Mouse (Mus musculus) kidney, embryonic 14.5 days (tissue): ENCODE data around the gene Tdrd5. TPM values are rescaled to one million over a fixed set of nuclear protein-coding genes. Genes with fewer than 3 reads are reported as not detected.

ENCODE experiments used
- ATAC-seq: fragments of 200-750 bp; cut with Nextera tagmentation; 2 replicates; pipeline ENCODE4 v1.8.0; 2017; ENCODE audit warnings: moderate number of reproducible peaks, mild to moderate bottlenecking, moderate TSS enrichment, moderate library complexity; ENCODE audit not compliant: low FRiP score, low TSS enrichment
- H3K27ac ChIP-seq: fragments of 300-500 bp; sonication (generic); 2 replicates; pipeline ENCODE4 v1.5.1; 2014; ENCODE audit warnings: low read depth, mild to moderate bottlenecking, low read length, moderate library complexity, mixed read lengths
- H3K27me3 ChIP-seq: fragments of 300-500 bp; sonication (generic); 2 replicates; pipeline ENCODE4 v1.6.1; 2014; ENCODE audit warnings: mild to moderate bottlenecking, low read length; ENCODE audit not compliant: control insufficient read depth, insufficient read depth
- H3K36me3 ChIP-seq: fragments of 300-500 bp; sonication (generic); 2 replicates; pipeline ENCODE4 v1.6.1; 2014; ENCODE audit warnings: low read length, mixed read lengths; ENCODE audit not compliant: control insufficient read depth, insufficient read depth
- H3K4me1 ChIP-seq: fragments of 300-500 bp; sonication (generic); 2 replicates; pipeline ENCODE4 v1.6.1; 2014; ENCODE audit warnings: low read length, mixed read lengths; ENCODE audit not compliant: control insufficient read depth, insufficient read depth
- H3K4me2 ChIP-seq: fragments of 300-500 bp; sonication (generic); replicated peaks from 2 replicates; pipeline ENCODE4 v1.6.1; 2014; ENCODE audit warnings: low read depth, mild to moderate bottlenecking, low read length
- H3K4me3 ChIP-seq: fragments of 300-500 bp; sonication (generic); 2 replicates; pipeline ENCODE4 v1.5.1; 2014; ENCODE audit warnings: mild to moderate bottlenecking, low read length
- H3K9ac ChIP-seq: fragments of 300-500 bp; sonication (generic); 2 replicates; pipeline ENCODE4 v1.6.1; 2014; ENCODE audit warnings: low read depth, mild to moderate bottlenecking, low read length, moderate library complexity
- H3K9me3 ChIP-seq: fragments of 300-500 bp; sonication (generic); 2 replicates; pipeline ENCODE4 v1.6.1; 2016; ENCODE audit warnings: low read length; ENCODE audit not compliant: control insufficient read depth
- WGBS: fragments of 180-500 bp; shearing (Covaris S2); extraction: QIAGEN DNeasy Blood & Tissue Kit; methylation state at CpG from one replicate; pipeline ENCODE4 v1.1.7; 2014; 5-methylcytosine and 5-hydroxymethylcytosine counted together
- polyA plus RNA-seq: library from polyadenylated mRNA; unstranded; fragments of >200 nt; fragmentation: Nextera tagmentation; extraction: Ambion mirVana; gene quantifications from 2 replicates; pipeline ENCODE4 v1.2.1, GENCODE M21; 2014

The Tdrd5 gene
- polyA plus RNA-seq, 1 experiment from 2014 or later = 2.7 TPM

DNA sequence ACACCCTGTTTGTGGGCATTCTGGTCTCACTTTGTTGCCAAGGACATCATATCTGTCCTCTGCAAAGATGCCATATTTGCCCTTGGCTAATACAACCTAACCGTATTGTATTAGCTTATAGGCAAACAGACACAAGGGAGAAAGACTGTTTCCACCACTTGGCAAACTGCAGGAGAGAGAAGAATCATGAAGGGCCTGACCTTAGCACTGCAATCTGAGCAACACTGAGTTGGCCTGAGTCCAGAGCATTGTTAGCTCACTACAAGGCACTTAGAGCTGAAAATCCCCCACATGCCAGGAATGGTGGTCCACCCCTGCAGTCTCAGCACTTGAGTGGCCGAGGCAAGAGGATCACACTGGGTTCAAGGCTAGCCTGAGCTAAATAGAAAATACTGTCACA, 84.9 kb downstream of the Tdrd5 start:
- Histone ChIP-seq H3K36me3 (no peaks in the 10 kb centered on the region), H3K27me3 (no peaks in the 10 kb centered on the region), H3K9ac (no peak overlapping the region), H3K4me1 (peaks cover 6% of the 10 kb centered on the region), H3K4me3 (no peak overlapping the region), H3K4me2 (no peak overlapping the region), H3K27ac (no peak overlapping the region), H3K9me3 (no peaks in the 10 kb centered on the region)
- 83% methylated on average over 2 of the region's 2 CpGs for WGBS
- no peak for ATAC-seq

DNA sequence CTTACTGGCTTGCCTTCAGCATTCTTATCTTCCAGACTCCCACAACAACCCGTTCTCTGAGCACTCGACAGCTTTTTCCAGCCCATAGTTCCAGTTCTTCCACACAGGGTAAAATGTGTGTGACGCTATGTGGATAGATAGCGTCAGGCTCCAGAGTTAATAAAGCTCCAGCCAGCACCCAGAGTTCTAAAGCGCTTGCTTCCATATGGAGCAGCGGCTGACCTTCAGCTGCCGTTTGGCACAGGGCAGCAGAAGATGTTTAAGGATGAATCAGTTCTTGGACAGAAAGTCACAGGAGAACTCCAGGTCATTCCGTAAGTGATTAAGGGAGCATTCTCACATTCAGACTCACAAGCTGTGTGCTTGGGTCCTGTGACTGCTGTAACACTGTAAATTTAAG, 85.5 kb downstream of the Tdrd5 start:
- Histone ChIP-seq H3K27ac (no peak overlapping the region), H3K27me3 (no peaks in the 10 kb centered on the region)
- WGBS = 67% methylated on average over 8 of the region's 8 CpGs

DNA sequence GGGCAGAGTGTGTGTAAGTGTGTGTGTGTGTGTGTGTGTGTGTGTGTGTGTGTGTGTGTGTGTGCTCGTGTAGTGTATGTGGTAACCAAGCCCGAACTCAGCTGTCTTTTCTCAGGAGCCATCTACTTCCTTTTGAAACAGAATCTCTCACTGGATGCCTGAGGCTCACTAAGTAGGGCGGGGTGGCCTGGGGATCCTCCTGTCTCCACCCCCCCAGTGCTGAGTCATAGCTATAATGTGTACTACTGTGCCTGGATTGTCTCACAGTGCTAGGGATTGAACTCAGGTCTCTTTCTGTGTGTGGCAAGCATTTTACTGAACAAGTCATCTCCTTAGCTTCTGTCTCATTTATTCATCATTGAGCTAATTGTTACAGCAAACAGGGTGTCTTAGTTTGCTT, 86.1 kb downstream of the Tdrd5 start:
- ATAC-seq = no peak
- 33% methylated on average over 3 of the region's 3 CpGs for WGBS
- Histone ChIP-seq H3K36me3 (no peaks in the 10 kb centered on the region), H3K9me3 (no peaks in the 10 kb centered on the region), H3K9ac (no peak overlapping the region), H3K4me2 (no peak overlapping the region), H3K4me3 (no peak overlapping the region), H3K4me1 (0 out of 2 replicates have a peak, but pooled peaks cover under 1% of the 10 kb centered on the region), H3K27ac (no peak overlapping the region), H3K27me3 (no peaks in the 10 kb centered on the region)

More for the DNA sequence above, 85.5 kb downstream of the Tdrd5 start:
- Histone ChIP-seq H3K4me2 (no peak overlapping the region), H3K4me1 (peaks cover 6% of the 10 kb centered on the region), H3K36me3 (no peaks in the 10 kb centered on the region), H3K4me3 (no peak overlapping the region), H3K9ac (no peak overlapping the region), H3K9me3 (no peaks in the 10 kb centered on the region)
- no peak for ATAC-seq

GRCm38 (mm10) chr1:156216249-156216648, 87.2 kb downstream of the Tdrd5 start:
- Histone ChIP-seq H3K27ac (no peak overlapping the region), H3K36me3 (no peaks in the 10 kb centered on the region), H3K4me3 (no peak overlapping the region), H3K27me3 (no peaks in the 10 kb centered on the region), H3K9ac (no peak overlapping the region), H3K9me3 (no peaks in the 10 kb centered on the region), H3K4me2 (no peak overlapping the region), H3K4me1 (no peaks in the 10 kb centered on the region)
- ATAC-seq = no peak; the same call in 1 of the 2 replicates
- 59% methylated on average over 4 of the region's 4 CpGs for WGBS

- H3K9ac ChIP-seq = no peak overlapping the region
- no peak for ATAC-seq
- 61% methylated on average over 8 of the region's 8 CpGs for WGBS
- no peak overlapping the region for H3K27ac ChIP-seq
- H3K9me3 ChIP-seq = no peaks in the 10 kb centered on the region
- no peak overlapping the region for H3K4me3 ChIP-seq
- no peak overlapping the region for H3K4me2 ChIP-seq
- no peaks in the 10 kb centered on the region for H3K27me3 ChIP-seq
- H3K4me1 ChIP-seq = no peaks in the 10 kb centered on the region
- H3K36me3 ChIP-seq = no peaks in the 10 kb centered on the region
Measured at GRCm38 (mm10) chr1:156214651-156215050, 88.8 kb downstream of the Tdrd5 start.

DNA sequence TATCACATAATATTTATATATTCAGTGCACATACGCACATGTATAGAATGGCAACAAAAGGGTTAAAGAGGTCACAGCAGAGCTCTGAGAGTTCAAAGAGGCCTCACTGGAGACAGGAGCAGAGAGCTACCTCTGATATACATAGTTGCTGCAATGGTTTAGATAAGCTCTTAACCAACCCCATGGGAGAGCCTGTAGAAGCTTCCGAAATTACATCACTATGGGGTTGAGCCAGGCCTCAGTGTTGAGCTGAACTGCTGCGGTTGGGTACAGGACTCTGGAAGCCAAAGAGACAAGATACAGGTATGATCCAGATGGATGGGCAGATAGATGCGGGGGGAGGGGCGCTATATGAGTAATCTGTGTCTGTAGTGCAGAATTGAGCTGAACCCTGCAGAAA, 90.5 kb downstream of the Tdrd5 start:
- Histone ChIP-seq H3K9ac (no peak overlapping the region), H3K9me3 (no peaks in the 10 kb centered on the region), H3K36me3 (no peaks in the 10 kb centered on the region), H3K4me2 (no peak overlapping the region), H3K4me3 (no peak overlapping the region), H3K4me1 (no peaks in the 10 kb centered on the region), H3K27ac (no peak overlapping the region), H3K27me3 (no peaks in the 10 kb centered on the region)
- ATAC-seq = no peak
- 94% methylated on average over 5 of the region's 5 CpGs for WGBS

DNA sequence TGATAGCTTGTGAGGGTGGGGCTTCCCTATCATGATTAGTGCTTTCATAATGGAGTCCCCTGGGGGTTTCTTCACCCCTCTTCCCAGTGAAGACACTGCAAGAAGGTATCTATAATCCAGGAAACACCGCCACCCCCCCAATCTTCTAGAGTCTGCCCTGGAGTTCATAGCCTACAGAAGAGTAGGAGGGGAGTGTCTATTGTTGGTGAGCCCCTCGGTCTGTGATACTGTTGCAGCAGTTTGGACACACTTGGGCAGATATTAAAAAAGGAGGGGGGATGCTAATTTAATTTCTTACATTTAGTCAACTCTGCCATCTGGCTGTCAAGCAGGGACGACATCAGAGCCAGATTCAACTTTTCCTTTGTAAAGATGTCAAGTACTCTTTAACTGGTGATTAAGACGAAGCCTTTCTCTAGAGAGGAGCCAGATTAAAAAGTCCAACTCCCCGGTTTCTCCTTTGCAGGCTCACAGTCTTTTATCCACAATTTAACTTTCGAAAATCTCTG, 91.6 kb downstream of the Tdrd5 start:
- no peak overlapping the region for H3K4me2 ChIP-seq
- no peaks in the 10 kb centered on the region for H3K4me1 ChIP-seq
- ATAC-seq = no peak
- no peak overlapping the region for H3K4me3 ChIP-seq
- H3K36me3 ChIP-seq = no peaks in the 10 kb centered on the region
- 61% methylated on average over 6 of the region's 6 CpGs for WGBS
- no peaks in the 10 kb centered on the region for H3K9me3 ChIP-seq
- no peak overlapping the region for H3K27ac ChIP-seq
- H3K9ac ChIP-seq = no peak overlapping the region
- peaks cover 6% of the 10 kb centered on the region; the same call in 1 of the 2 replicates for H3K27me3 ChIP-seq

Other genes starting within 250 kb of the Tdrd5 start
- 0.13 and 0.23 TPM in 2 replicates for gene Fam163a, start 98.6 kb downstream of the Tdrd5 start, polyA plus RNA-seq
- 5.0 and 15.5 TPM in 2 replicates for gene Nphs2, start 7.1 kb upstream of the Tdrd5 start, polyA plus RNA-seq
- 1,003 and 1,410 TPM in 2 replicates for gene Gm2000, start 62.4 kb upstream of the Tdrd5 start, polyA plus RNA-seq
- gene Axdnd1, start 117.5 kb upstream of the Tdrd5 start, polyA plus RNA-seq = 0.29 and 1.8 TPM in 2 replicates
- 43.7 and 54.0 TPM in 2 replicates for gene Soat1, start 170.7 kb upstream of the Tdrd5 start, polyA plus RNA-seq
- 0.66 and 0.88 TPM in 2 replicates for gene Gm10031, start 220.3 kb upstream of the Tdrd5 start, polyA plus RNA-seq